Mouse (Mus musculus) forebrain, embryonic 14.5 days (tissue): ENCODE data around the gene Acad8. TPM values are rescaled to one million over a fixed set of nuclear protein-coding genes. Genes with fewer than 3 reads are reported as not detected.

Source experiments
- ATAC-seq: fragments of 200-750 bp; cut with Nextera tagmentation; 2 replicates; pipeline ENCODE4 v1.8.0; 2017; ENCODE audit warnings: mild to moderate bottlenecking, moderate library complexity
- DNase-seq: peaks from one replicate; pipeline ENCODE4 v3.0.0-alpha.2; 2015; ENCODE audit warnings: low spot score
- H3K27ac ChIP-seq: fragments of 300-500 bp; sonication (generic); 2 replicates; pipeline ENCODE4 v1.5.1; 2014; ENCODE audit warnings: low read depth, mild to moderate bottlenecking, control low read depth, low read length, moderate library complexity
- H3K27me3 ChIP-seq: fragments of 300-500 bp; sonication (generic); replicated peaks from 2 replicates; pipeline ENCODE4 v1.6.1; 2014; ENCODE audit warnings: low read length, control low read depth, mixed read lengths; ENCODE audit not compliant: control insufficient read depth, insufficient read depth
- H3K36me3 ChIP-seq: fragments of 300-500 bp; sonication (generic); 2 replicates; pipeline ENCODE4 v1.6.1; 2014; ENCODE audit warnings: low read length, control low read depth; ENCODE audit not compliant: control insufficient read depth, insufficient read depth
- H3K4me1 ChIP-seq: fragments of 300-500 bp; sonication (generic); 2 replicates; pipeline ENCODE4 v1.6.1; 2014; ENCODE audit warnings: antibody characterized with exemption, low read length, control low read depth; ENCODE audit not compliant: control insufficient read depth, insufficient read depth
- H3K4me2 ChIP-seq: fragments of 300-500 bp; sonication (generic); 2 replicates; pipeline ENCODE4 v1.6.1; 2014; ENCODE audit warnings: mild to moderate bottlenecking, control low read depth, low read length
- H3K4me3 ChIP-seq: fragments of 300-500 bp; sonication (generic); 2 replicates; pipeline ENCODE4 v1.5.1; 2014; ENCODE audit warnings: low read depth, low read length, control low read depth
- H3K9ac ChIP-seq: fragments of 300-500 bp; sonication (generic); 2 replicates; pipeline ENCODE4 v1.6.1; 2014; ENCODE audit warnings: mild to moderate bottlenecking, low read length, control low read depth, moderate library complexity
- H3K9me3 ChIP-seq: fragments of 300-500 bp; sonication (generic); replicated peaks from 2 replicates; pipeline ENCODE4 v1.6.1; 2016; ENCODE audit warnings: low read length, control low read depth, mixed read lengths; ENCODE audit not compliant: control insufficient read depth
- WGBS: fragments of 180-500 bp; shearing (Covaris S2); extraction: QIAGEN DNeasy Blood & Tissue Kit; methylation state at CpG from one replicate; pipeline ENCODE4 v1.1.7; 2014; 5-methylcytosine and 5-hydroxymethylcytosine counted together
- polyA plus RNA-seq: library from polyadenylated mRNA; unstranded; fragments of >200 nt; fragmentation: Nextera tagmentation; extraction: Ambion mirVana; gene quantifications from 2 replicates; pipeline ENCODE4 v1.2.1, GENCODE M21; 2014

Gene Acad8
- polyA plus RNA-seq, 1 experiment from 2014 or later = 34.4 TPM

DNA sequence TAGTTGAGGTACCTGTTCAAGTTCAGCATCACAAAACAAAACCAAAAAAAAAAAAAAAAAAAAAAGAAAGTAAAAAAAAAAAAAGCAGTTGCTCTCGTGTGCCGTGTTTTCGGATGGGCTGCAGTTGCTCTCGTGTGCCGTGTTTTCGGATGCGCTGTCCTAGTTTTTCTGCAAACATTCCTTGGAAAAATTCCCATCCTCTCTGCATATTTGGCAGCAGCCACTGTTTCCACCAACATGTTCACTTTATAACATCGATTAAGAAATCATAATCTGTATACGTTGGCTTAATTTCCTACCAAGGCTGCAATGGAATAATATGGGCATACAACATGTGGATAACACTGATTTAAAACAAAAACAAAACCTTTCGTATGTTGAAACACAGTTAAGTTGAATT lies 6.2 kb downstream of the Acad8 start:
- no peaks in the 10 kb centered on the region for H3K4me1 ChIP-seq
- H3K9ac ChIP-seq = no peak overlapping the region
- no peak overlapping the region for H3K4me3 ChIP-seq
- 79% methylated on average over 10 of the region's 10 CpGs for WGBS
- H3K4me2 ChIP-seq = no peak overlapping the region
- peaks cover 34% of the 10 kb centered on the region for H3K36me3 ChIP-seq
- H3K27me3 ChIP-seq = no peaks in the 10 kb centered on the region
- ATAC-seq (no peak), DNase-seq (peak; percentile 51)
- no peak overlapping the region for H3K27ac ChIP-seq
- no peaks in the 10 kb centered on the region for H3K9me3 ChIP-seq

DNA sequence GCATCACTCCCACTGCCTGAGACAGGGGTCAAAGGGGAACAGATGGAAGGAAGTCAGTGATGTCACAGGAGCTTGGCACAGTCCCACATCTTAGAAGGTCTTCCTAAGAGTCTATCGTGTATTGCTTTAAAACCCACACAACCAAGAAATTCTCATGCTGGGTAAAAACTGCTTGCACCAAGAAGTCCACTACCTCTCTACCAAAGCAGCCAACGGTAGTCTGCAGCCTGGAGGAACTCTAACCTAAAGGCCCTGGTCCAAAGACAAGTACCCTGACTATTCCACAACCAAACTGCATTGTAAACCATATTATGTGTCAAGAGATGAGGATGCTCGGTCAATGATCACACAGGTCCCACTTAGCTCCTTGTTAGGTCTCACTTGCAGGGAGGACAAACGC lies 9.2 kb downstream of the Acad8 start:
- H3K4me1 ChIP-seq = no peaks in the 10 kb centered on the region
- H3K9me3 ChIP-seq = no peaks in the 10 kb centered on the region
- no peaks in the 10 kb centered on the region for H3K27me3 ChIP-seq
- no peak overlapping the region for H3K27ac ChIP-seq
- ATAC-seq (no peak), DNase-seq (no peak)
- H3K36me3 ChIP-seq = peaks cover 49% of the 10 kb centered on the region
- no peak overlapping the region for H3K9ac ChIP-seq
- no peak overlapping the region for H3K4me3 ChIP-seq
- 95% methylated on average over 4 of the region's 4 CpGs for WGBS
- H3K4me2 ChIP-seq = no peak overlapping the region

DNA sequence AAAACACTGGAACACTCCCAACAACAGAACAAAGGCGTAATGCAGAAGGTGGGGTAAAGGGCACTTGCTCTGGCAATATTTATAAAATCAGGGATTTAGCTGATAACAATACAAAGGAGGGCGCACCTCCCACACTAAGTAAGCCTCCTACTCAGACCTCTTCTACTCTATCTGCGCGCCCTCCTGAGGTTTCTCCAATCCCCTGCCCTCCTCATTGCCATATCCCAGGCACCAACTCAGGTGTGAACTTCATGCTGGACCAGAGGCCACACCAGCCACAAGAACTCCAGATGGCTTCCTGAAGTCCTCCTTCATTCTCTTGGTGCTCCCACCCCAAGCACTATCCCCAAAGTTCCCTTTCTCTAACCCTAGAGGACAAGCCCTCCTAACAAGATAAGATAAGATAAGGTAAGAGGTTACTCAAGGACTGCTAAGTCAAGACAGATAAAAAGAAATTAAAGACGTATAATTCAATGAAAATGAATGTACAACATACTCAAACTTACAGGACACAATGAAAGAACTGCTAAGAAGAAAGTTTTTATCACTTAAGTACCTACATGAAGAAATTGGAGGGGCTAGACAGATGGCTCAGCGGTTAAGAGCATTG lies 13.6 kb downstream of the Acad8 start:
- Histone ChIP-seq H3K4me2 (no peak overlapping the region), H3K4me1 (no peaks in the 10 kb centered on the region), H3K27ac (no peak overlapping the region), H3K36me3 (peaks cover 55% of the 10 kb centered on the region), H3K4me3 (no peak overlapping the region), H3K9me3 (no peaks in the 10 kb centered on the region), H3K9ac (no peak overlapping the region), H3K27me3 (no peaks in the 10 kb centered on the region)
- ATAC-seq (no peak), DNase-seq (no peak)
- WGBS = 92% methylated on average over 6 of the region's 6 CpGs

DNA sequence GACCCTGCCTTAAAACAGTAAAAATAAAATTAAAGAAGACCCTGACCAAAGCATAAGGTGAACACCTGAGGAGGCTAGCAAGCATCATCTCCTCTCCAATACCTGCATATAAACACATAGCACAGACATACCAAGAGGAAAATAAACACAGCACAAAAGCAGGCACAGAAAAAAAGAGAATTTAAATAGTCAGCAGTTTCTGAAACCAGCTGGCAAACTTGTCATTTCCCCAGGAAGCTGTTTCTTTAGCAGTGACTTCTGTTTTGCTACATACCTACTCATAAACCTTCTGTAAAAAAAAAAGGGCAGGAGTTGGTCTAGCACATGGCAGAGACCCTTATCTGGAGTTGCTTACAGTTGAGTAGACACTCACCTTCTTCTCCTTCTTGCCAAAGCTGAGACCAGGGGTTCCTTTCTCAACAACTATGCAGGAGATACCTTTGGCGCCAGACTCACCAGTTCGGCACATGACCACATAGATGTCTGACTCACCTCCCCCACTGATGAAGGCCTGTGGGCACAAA lies 14.2 kb downstream of the Acad8 start:
- Histone ChIP-seq H3K4me3 (no peak overlapping the region), H3K36me3 (peaks cover 55% of the 10 kb centered on the region), H3K4me1 (no peaks in the 10 kb centered on the region), H3K27me3 (no peaks in the 10 kb centered on the region), H3K9ac (no peak overlapping the region), H3K27ac (no peak overlapping the region), H3K4me2 (no peak overlapping the region), H3K9me3 (no peaks in the 10 kb centered on the region)
- DNase-seq = no peak
- no peak for ATAC-seq
- 94% methylated on average over 2 of the region's 2 CpGs for WGBS

DNA sequence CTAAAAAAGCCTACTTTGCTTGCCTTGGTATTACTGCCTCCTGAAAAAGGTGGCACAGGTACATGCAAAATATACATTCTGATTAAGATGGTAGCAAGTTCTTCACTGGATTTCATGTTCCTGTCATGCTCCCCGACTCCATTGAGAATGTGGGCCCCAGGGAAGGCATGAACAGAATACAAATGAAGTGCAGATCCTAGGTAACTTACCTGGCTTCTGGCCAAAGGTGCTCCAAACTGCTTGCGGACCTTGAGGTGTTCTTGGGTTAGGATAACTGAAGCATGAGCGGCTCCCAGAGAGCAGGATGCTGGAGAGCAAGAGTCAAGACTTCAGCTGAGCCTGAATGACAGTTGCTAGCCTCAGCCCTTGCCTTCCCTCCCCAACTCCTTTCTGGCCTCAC lies 20.6 kb downstream of the Acad8 start:
- Histone ChIP-seq H3K4me2 (no peak overlapping the region), H3K27me3 (no peaks in the 10 kb centered on the region), H3K9me3 (no peaks in the 10 kb centered on the region), H3K9ac (no peak overlapping the region), H3K27ac (no peak overlapping the region), H3K36me3 (peaks cover 54% of the 10 kb centered on the region), H3K4me3 (no peak overlapping the region), H3K4me1 (no peaks in the 10 kb centered on the region)
- 75% methylated on average over 3 of the region's 3 CpGs for WGBS
- ATAC-seq = no peak
- no peak for DNase-seq

DNA sequence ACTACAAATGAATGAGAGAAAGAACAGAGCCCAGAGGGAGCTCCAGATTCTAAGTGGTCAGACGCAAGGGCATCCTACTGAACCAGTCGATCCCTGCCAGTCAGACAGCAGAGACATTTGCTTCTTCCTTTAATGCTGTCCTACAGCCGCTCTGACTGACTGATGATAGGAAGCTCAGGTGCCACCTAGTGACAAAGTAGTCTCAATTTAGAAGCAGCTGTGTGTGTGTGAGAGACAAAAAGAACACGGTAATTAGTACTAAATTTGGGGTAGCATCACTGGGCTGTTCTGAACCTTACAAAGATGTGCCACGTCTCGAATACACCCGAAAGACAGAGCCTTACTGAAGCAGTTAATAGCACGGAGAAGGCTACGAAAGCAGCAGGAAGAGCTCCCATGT lies 21.6 kb downstream of the Acad8 start:
- H3K27me3 ChIP-seq = no peaks in the 10 kb centered on the region
- no peak for ATAC-seq
- no peak overlapping the region for H3K9ac ChIP-seq
- no peaks in the 10 kb centered on the region for H3K9me3 ChIP-seq
- H3K4me2 ChIP-seq = no peak overlapping the region
- H3K4me3 ChIP-seq = no peak overlapping the region
- no peak overlapping the region for H3K27ac ChIP-seq
- DNase-seq = no peak
- peaks cover 53% of the 10 kb centered on the region for H3K36me3 ChIP-seq
- no peaks in the 10 kb centered on the region for H3K4me1 ChIP-seq
- 89% methylated on average over 9 of the region's 9 CpGs for WGBS

DNA sequence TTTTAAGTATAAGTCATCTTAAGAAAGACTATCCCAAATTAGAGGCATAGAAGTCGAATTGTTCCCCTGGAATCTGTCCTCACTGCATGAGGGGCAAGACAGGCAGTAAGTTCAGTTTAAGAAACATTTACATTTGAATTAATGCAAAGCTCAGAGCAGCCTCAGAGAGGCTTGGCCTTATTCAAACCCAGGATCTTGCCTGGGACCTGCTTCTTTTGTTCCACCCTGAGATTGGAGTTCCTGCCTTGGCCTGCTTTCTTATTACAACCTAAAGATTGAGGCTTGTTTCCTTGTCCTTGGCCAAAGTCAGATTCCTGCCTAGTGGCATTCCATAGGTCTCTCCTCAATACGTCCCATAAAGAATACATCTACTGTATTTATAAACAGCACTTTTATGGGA lies 51.6 kb downstream of the Acad8 start:
- no peak for ATAC-seq
- no peaks in the 10 kb centered on the region for H3K9me3 ChIP-seq
- 48% methylated on average over 2 of the region's 2 CpGs for WGBS

DNA sequence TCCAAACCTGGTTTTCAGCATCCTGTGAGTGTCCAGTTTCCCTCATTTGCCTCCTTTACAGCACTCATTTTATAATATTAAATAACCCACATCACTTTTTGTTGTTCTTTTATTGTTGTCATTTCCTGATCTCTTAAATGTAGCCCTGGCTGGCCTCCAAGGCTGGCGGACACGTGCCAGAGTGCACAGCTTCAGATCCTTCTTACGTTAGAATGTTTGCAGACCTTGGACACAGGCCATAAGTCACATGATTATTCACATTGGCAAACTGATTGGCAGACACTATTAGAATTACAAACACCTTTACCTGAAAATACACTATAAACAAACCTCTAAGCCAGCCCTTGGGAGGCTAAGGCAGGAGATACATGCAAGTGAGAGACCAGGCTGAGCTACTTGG lies 75.2 kb downstream of the Acad8 start:
- no peak overlapping the region for H3K27ac ChIP-seq
- no peak for DNase-seq
- WGBS = 42% methylated on average over 3 of the region's 3 CpGs
- no peak overlapping the region for H3K9ac ChIP-seq
- no peak for ATAC-seq
- no peaks in the 10 kb centered on the region for H3K27me3 ChIP-seq
- H3K9me3 ChIP-seq = no peaks in the 10 kb centered on the region
- no peaks in the 10 kb centered on the region for H3K4me1 ChIP-seq
- H3K4me3 ChIP-seq = no peak overlapping the region
- H3K4me2 ChIP-seq = no peak overlapping the region
- H3K36me3 ChIP-seq = no peaks in the 10 kb centered on the region

More for the DNA sequence above, 51.6 kb downstream of the Acad8 start:
- Histone ChIP-seq H3K36me3 (no peaks in the 10 kb centered on the region), H3K4me3 (no peak overlapping the region), H3K27me3 (no peaks in the 10 kb centered on the region), H3K9ac (no peak overlapping the region), H3K4me1 (no peaks in the 10 kb centered on the region), H3K4me2 (no peak overlapping the region), H3K27ac (no peak overlapping the region)
- DNase-seq = no peak
